Mouse (Mus musculus) cerebellum, adult 2 months (tissue): ENCODE measurements at regions not wholly inside any gene's neighbourhood (a gene's known extent, or its start where the extent isn't known, plus 50 kb on each side); places are given as distances from the start of the nearest gene placed in this dataset.

Source experiments
- CTCF ChIP-seq: fragments of 200-500 bp; IDR thresholded peaks from 2 replicates; pipeline ENCODE4 v1.5.1; 2011; ENCODE audit warnings: low read depth, mild to moderate bottlenecking, control low read depth, low read length, moderate library complexity, borderline replicate concordance; ENCODE audit not compliant: insufficient read depth
- POLR2A ChIP-seq: fragments of 200-500 bp; IDR thresholded peaks from 2 replicates; pipeline ENCODE4 v1.6.1; 2011; ENCODE audit warnings: low read length, control low read depth, borderline replicate concordance; ENCODE audit not compliant: insufficient read depth

DNA sequence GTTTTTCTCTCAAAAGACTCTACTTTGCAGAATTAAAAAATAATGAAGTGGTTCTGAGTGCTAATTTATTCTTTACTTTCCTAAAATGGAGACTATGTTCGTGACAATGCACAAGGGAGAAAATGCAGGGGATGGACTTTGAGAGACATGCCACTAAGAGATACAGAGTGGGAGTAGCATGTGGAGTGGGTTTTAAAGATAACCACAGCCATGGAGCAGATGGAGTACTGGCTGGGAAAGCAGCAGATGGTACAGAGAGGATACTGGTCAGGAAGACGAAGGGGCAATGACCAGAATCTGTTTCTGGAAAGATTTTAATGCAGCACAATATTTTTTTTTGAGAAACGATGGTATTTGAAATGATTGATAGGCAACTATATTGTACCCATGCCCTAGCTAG, 416.7 kb downstream of the Chl1 start:
- TF ChIP-seq POLR2A, result no peak
- TF ChIP-seq CTCF, result no peak
